Mouse (Mus musculus) cerebellum, postnatal 4 days (tissue): ENCODE measurements around the gene Elof1.

Experiments
- DNase-seq, 2 experiments: peaks; one replicate each; pipeline ENCODE4 v3.0.0; 2022; ENCODE audit warnings: low spot score in 2 of 2, mixed read lengths in 1 of 2

Elof1 gene

GRCm38 (mm10) chr9:22136765-22137547, 20.0 kb upstream of the Elof1 start:
- DNase-seq = no peak

- no peak for DNase-seq
Observed at GRCm38 (mm10) chr9:22135644-22136390, 18.8 kb upstream of the Elof1 start, which contains the start of gene Acp5. Gene Acp5, minus strand, starts transcription at chr9:22135711.

- no peak for DNase-seq
Observed at GRCm38 (mm10) chr9:22134988-22135643, 18.1 kb upstream of the Elof1 start.

- DNase-seq = no peak
Observed at GRCm38 (mm10) chr9:22134246-22134890, 17.4 kb upstream of the Elof1 start.

- no peak for DNase-seq
Observed at GRCm38 (mm10) chr9:22132220-22132619, 15.2 kb upstream of the Elof1 start.

- no peak for DNase-seq
Observed at GRCm38 (mm10) chr9:22131226-22131981, 14.4 kb upstream of the Elof1 start.

- DNase-seq = no peak
Observed at GRCm38 (mm10) chr9:22125246-22126027, 8.5 kb upstream of the Elof1 start.

- DNase-seq = no peak
Observed at GRCm38 (mm10) chr9:22124169-22124568, 7.2 kb upstream of the Elof1 start.

- no peak for DNase-seq
Observed at GRCm38 (mm10) chr9:22123069-22123609, 6.2 kb upstream of the Elof1 start.

GRCm38 (mm10) chr9:22122005-22122404, 5.0 kb upstream of the Elof1 start:
- no peak for DNase-seq

GRCm38 (mm10) chr9:22121545-22121944, 4.6 kb upstream of the Elof1 start:
- no peak for DNase-seq

GRCm38 (mm10) chr9:22119543-22119942, 2.6 kb upstream of the Elof1 start:
- DNase-seq = no peak

GRCm38 (mm10) chr9:22117754-22118456, 933 bp upstream of the Elof1 start:
- peak in 1 of 2 experiments; percentile 52 for DNase-seq

- DNase-seq = peak in 1 of 2 experiments; percentile 44
Observed at GRCm38 (mm10) chr9:22116086-22116485, 886 bp downstream of the Elof1 start.

GRCm38 (mm10) chr9:22115635-22116034, 1.3 kb downstream of the Elof1 start:
- no peak for DNase-seq

GRCm38 (mm10) chr9:22108194-22108593, 8.8 kb downstream of the Elof1 start:
- no peak for DNase-seq

- no peak for DNase-seq
Observed at GRCm38 (mm10) chr9:22099922-22100321, 17.1 kb downstream of the Elof1 start.

GRCm38 (mm10) chr9:22098993-22099696, 17.8 kb downstream of the Elof1 start, which contains the start of gene Cnn1:
Gene Cnn1, plus strand, starts transcription at chr9:22099216.
- DNase-seq = no peak

- DNase-seq = peak; percentile 50 to 74
Observed at GRCm38 (mm10) chr9:22095854-22096307, 21.1 kb downstream of the Elof1 start.
